Mouse (Mus musculus): Measurements from ENCODE around the gene Slc31a2.

DNA sequence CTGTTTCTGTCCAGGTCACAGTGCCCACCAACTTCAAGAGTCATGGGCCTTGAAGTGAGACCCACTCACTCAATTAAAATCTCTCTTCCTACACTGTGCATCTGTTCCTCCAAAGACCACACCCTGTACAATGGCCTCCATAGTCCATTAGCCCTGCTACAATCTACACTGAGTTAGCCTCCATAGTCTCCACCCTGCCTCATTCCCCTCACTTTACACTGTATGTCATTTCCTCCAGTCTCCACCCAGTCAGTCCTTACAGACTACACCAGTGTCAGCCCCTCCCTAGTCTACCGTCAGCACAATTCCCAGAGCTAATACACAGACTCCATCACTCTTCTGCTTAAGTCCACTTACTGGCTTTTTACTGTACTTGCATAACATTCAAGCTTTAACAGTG lies 40.9 kb downstream of the Slc31a2 start:
- TF ChIP-seq CTCF (conservative IDR thresholded peaks at IDR 0.05; ENCODE audit: insufficient read depth, insufficient read length, low read depth, low read length) (no peak), POLR2A (IDR thresholded peaks at IDR 0.05; ENCODE audit: low read depth, low read length) (no peak)
